ENCODE assay signal across 8 mouse cellular contexts in the genomic region with DNA sequence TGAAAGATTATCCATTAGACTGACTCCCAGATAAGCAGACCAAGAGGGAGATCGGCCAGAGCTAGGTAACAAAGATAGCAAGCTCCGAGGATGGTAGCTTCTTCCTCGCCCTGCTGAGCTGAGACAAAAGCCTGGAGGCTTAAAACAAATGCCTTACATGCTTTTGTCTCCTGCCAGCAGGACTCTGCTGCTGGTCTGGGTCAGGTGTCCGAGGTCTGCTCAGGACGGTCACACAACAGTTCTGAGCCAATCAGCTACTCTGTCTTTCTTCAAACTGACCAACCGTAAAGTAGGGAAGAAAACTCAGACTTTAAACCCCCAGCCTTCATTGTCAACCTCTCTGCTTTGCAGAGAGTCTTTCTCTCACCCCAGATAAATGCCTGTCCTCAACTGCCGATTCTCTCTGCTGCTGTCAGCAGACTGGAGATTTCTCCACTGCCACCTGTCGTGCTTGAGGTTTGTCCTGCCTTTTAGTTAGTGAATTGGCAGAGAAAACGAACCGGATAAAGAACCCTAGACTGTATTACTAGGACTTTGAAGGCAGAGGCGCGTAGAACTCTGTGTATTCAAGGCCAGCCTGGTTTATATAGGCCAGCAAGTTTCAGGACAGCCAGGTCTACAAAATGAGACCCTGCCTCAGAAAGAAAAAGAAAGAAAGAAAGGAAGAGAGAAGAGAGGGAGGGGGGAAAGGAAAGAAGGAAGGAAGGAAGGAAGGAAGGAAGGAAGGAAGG. TPM values are rescaled to one million over a fixed set of nuclear protein-coding genes. Genes with fewer than 3 reads are reported as not detected.
A peak's percentile ranks its signal among the peaks of the same experiment; 100 is the strongest.
DNase-seq lines count a peak whose midpoint lies in the region; ATAC-seq and TF ChIP-seq lines count a peak whose summit lies in the region.

A gene (plus strand): TSS at position 350 of the 731 bp plus-strand sequence.

- no peaks in the 10 kb centered on the region for H3K27me3 ChIP-seq in Patski
- H3K27me3 ChIP-seq in forebrain, embryonic 11.5 days (ENCODE audit: control insufficient read depth, insufficient read depth, low read length): no peaks in the 10 kb centered on the region
- no peaks in the 10 kb centered on the region for H3K27me3 ChIP-seq in midbrain, embryonic 11.5 days (ENCODE audit: control insufficient read depth, insufficient read depth, low read length)

- peak within 1 kb of the TSS; percentile 61 for H3K9ac ChIP-seq in forebrain, embryonic 11.5 days (ENCODE audit: low read length)
- H3K9ac ChIP-seq in midbrain, embryonic 11.5 days (ENCODE audit: low read length): peak within 1 kb of the TSS; percentile 69

- ATAC-seq in Patski: peak; percentile 89
- ATAC-seq in forebrain, embryonic 11.5 days (replicated peaks; ENCODE audit: low FRiP score): peak; percentile 85
- ATAC-seq in midbrain, embryonic 11.5 days (ENCODE audit: low FRiP score): peak; percentile 92

- CTCF ChIA-PET in Patski (lab: Charles Lee): interaction anchor here (1.0 to 1.5 kb wide), 2 partner anchors 9 to 104 kb away, joined by 3 to 9 read pairs; a partner anchor contains a TSS

- H3K36me3 ChIP-seq in forebrain, embryonic 11.5 days (ENCODE audit: control insufficient read depth, insufficient read depth, low read length): no peaks in the 10 kb centered on the region
- no peaks in the 10 kb centered on the region for H3K36me3 ChIP-seq in midbrain, embryonic 11.5 days (ENCODE audit: control insufficient read depth, insufficient read depth, low read length)

- WGBS in forebrain, embryonic 11.5 days: 2% methylated on average over 12 of the region's 12 CpGs
- 2% methylated on average over 12 of the region's 12 CpGs for WGBS in midbrain, embryonic 11.5 days

- peak within 1 kb of the TSS; percentile 57 for H3K4me2 ChIP-seq in forebrain, embryonic 11.5 days (ENCODE audit: low read depth, low read length, severe bottlenecking)
- H3K4me2 ChIP-seq in midbrain, embryonic 11.5 days: peak within 1 kb of the TSS; percentile 55

- DNase-seq in Patski (ENCODE audit: low read depth, low spot score): peak; percentile 28
- peak; percentile 63 for DNase-seq in forebrain, embryonic 11.5 days (ENCODE audit: low spot score)
- peak; percentile 77 for DNase-seq in kidney, adult 11 months
- peak; percentile 94 for DNase-seq in midbrain, embryonic 11.5 days (ENCODE audit: low spot score, missing footprints)
- DNase-seq in gastrocnemius, adult 8-10 months (ENCODE audit: low spot score in 2 of 2): no peak
- no peak for DNase-seq in cerebellum, postnatal 10 days
- no peak for DNase-seq in left cerebral cortex, adult 11 months (ENCODE audit: low spot score)
- no peak for DNase-seq in cerebellum, adult 18-20 months

- POLR2A ChIA-PET in Patski (lab: Charles Lee): interaction anchor here (0.6 kb wide), 1 partner anchor 77 kb away, joined by 3 read pairs; no protein-coding TSS in a partner anchor

- H3K4me1 ChIP-seq in forebrain, embryonic 11.5 days (replicated peaks; ENCODE audit: control insufficient read depth, insufficient read depth, low read length): peaks cover 7% of the 10 kb centered on the region; the same call in 1 of the 2 replicates
- peaks cover 6% of the 10 kb centered on the region; the same call in 1 of the 2 replicates for H3K4me1 ChIP-seq in midbrain, embryonic 11.5 days (ENCODE audit: control insufficient read depth, insufficient read depth, low read length)

- TF ChIP-seq CTCF in Patski (IDR thresholded peaks at IDR 0.05): no peak

- H3K4me3 ChIP-seq in forebrain, embryonic 11.5 days (ENCODE audit: low read depth, low read length): peak within 1 kb of the TSS; percentile 33
- peak within 1 kb of the TSS; percentile 34 for H3K4me3 ChIP-seq in midbrain, embryonic 11.5 days (ENCODE audit: low read depth, low read length)

- H3K27ac ChIP-seq in forebrain, embryonic 11.5 days (ENCODE audit: low read depth, low read length): peak within 1 kb of the TSS; percentile 64; the same call in 1 of the 2 replicates
- H3K27ac ChIP-seq in midbrain, embryonic 11.5 days (ENCODE audit: low read depth, low read length): peak within 1 kb of the TSS; percentile 61; the same call in 1 of the 2 replicates

- in situ Hi-C loops in Patski (cut with MboI; ENCODE audit: low pct_unique_long_range_greater_than_20kb): no loop called here

- H3K9me3 ChIP-seq in forebrain, embryonic 11.5 days (ENCODE audit: control insufficient read depth, low read length): no peaks in the 10 kb centered on the region
- H3K9me3 ChIP-seq in midbrain, embryonic 11.5 days (ENCODE audit: control insufficient read depth, low read length): no peaks in the 10 kb centered on the region

RNA-seq across cellular contexts. Expression of the gene that starts here (rescaled TPM):
- 3.3 TPM for polyA plus RNA-seq in Patski (2021)
- polyA plus RNA-seq in forebrain, embryonic 11.5 days (2014; fragmentation: Nextera tagmentation; extraction: Ambion mirVana): 7.2 and 7.8 TPM in 2 replicates
- polyA plus RNA-seq in midbrain, embryonic 11.5 days (2014; fragmentation: Nextera tagmentation; extraction: Ambion mirVana): 6.3 and 8.1 TPM in 2 replicates
- total RNA-seq in gastrocnemius, adult 8-10 months (2022): not detected

Comparison
In these comparisons a context has a peak if more than half of its experiments do, and no peak if none do; other contexts are left out.
1. DNase-seq: peak in Patski (single experiment), forebrain, embryonic 11.5 days (single experiment), kidney, adult 11 months (single experiment) and midbrain, embryonic 11.5 days (single experiment); none in gastrocnemius, adult 8-10 months (0 of 2), cerebellum, postnatal 10 days (0 of 2), left cerebral cortex, adult 11 months (single experiment) and cerebellum, adult 18-20 months (0 of 2).
2. Peak in every context shown above with its lines, with median percentiles within 50 percentile points of each other: ATAC-seq.